Mouse (Mus musculus) heart, postnatal 0 days (tissue): ENCODE data around the gene Gpr107. TPM values are rescaled to one million over a fixed set of nuclear protein-coding genes. Genes with fewer than 3 reads are reported as not detected.

Source experiments
- ATAC-seq: fragments of 200-750 bp; cut with Nextera tagmentation; 2 replicates; pipeline ENCODE4 v1.8.0; 2017; ENCODE audit warnings: low read depth, moderate number of reproducible peaks, moderate library complexity; ENCODE audit not compliant: insufficient read depth
- DNase-seq: peaks from one replicate; pipeline ENCODE4 v3.0.0-alpha.2; 2016; ENCODE audit warnings: low spot score
- H3K27ac ChIP-seq: fragments of 300-500 bp; sonication (generic); 2 replicates; pipeline ENCODE4 v1.5.1; 2014; ENCODE audit warnings: low read depth, mild to moderate bottlenecking
- H3K27me3 ChIP-seq: fragments of 300-500 bp; sonication (generic); 2 replicates; pipeline ENCODE4 v1.6.1; 2014; ENCODE audit warnings: low read length, mixed read lengths; ENCODE audit not compliant: control insufficient read depth, insufficient read depth
- H3K36me3 ChIP-seq: fragments of 300-500 bp; sonication (generic); replicated peaks from 2 replicates; pipeline ENCODE4 v1.6.1; 2014; ENCODE audit warnings: low read length, mixed read lengths; ENCODE audit not compliant: control insufficient read depth, insufficient read depth
- H3K4me1 ChIP-seq: fragments of 300-500 bp; sonication (generic); 2 replicates; pipeline ENCODE4 v1.6.1; 2014; ENCODE audit warnings: antibody characterized with exemption; ENCODE audit not compliant: control insufficient read depth, insufficient read depth
- H3K4me2 ChIP-seq: fragments of 300-500 bp; sonication (generic); 2 replicates; pipeline ENCODE4 v1.6.1; 2014; ENCODE audit warnings: low read depth, mild to moderate bottlenecking, low read length, moderate library complexity
- H3K4me3 ChIP-seq: fragments of 300-500 bp; sonication (generic); 2 replicates; pipeline ENCODE4 v1.5.1; 2014; ENCODE audit warnings: low read depth, low read length
- H3K9ac ChIP-seq: fragments of 300-500 bp; sonication (generic); replicated peaks from 2 replicates; pipeline ENCODE4 v1.6.1; 2014; ENCODE audit warnings: low read depth, low read length, mixed read lengths
- H3K9me3 ChIP-seq: fragments of 300-500 bp; sonication (generic); replicated peaks from 2 replicates; pipeline ENCODE4 v1.6.1; 2016; ENCODE audit warnings: low read length; ENCODE audit not compliant: control insufficient read depth
- CTCF ChIP-seq: IDR thresholded peaks from 2 replicates; pipeline ENCODE4 v1.5.1; 2016; ENCODE audit warnings: antibody characterized with exemption, control low read depth, low read depth
- EP300 ChIP-seq: IDR thresholded peaks from 2 replicates; pipeline ENCODE4 v1.6.1; 2016; ENCODE audit warnings: antibody characterized with exemption, low read depth
- WGBS: fragments of 180-500 bp; shearing (Covaris S2); extraction: QIAGEN DNeasy Blood & Tissue Kit; methylation state at CpG from one replicate; pipeline ENCODE4 v1.1.7; 2014; 5-methylcytosine and 5-hydroxymethylcytosine counted together
- polyA plus RNA-seq: library from polyadenylated mRNA; unstranded; fragments of >200 nt; fragmentation: Nextera tagmentation; extraction: Ambion mirVana; gene quantifications from 2 replicates; pipeline ENCODE4 v1.2.1, GENCODE M21; 2015
- total RNA-seq: library from RNA; depleted of rRNA; stranded (reverse); fragments of >200 nt; gene quantifications from 2 replicates; pipeline ENCODE4 v1.2.3, GENCODE M21; 2014; ENCODE audit warnings: low replicate concordance

Gene Gpr107
- total and polyA plus RNA-seq, 2 experiments from 2014 or later: 20.3 to 69.4 TPM

DNA sequence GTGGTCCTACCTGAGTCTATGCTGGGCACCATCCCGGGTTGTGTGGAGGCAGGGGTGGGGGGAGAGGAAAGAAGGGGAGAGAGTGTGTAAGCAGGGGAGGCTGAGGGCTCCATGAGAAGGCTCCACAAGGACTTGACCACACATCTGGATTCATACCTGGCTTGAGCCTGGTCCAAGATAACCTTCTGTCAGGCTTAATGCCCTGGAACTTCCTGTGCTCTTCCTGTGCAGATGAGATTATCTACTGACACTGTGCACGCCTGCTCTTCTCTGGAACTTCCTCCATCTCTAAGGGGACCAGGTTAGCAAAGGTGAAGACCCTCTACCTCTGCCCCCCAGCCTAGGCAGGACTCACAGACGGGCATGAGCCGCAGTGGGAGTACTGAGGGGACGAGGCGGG lies 96.7 kb downstream of the Gpr107 start:
- 84% methylated on average over 6 of the region's 6 CpGs for WGBS
- DNase-seq: no peak
- peaks cover 27% of the 10 kb centered on the region for H3K4me1 ChIP-seq

DNA sequence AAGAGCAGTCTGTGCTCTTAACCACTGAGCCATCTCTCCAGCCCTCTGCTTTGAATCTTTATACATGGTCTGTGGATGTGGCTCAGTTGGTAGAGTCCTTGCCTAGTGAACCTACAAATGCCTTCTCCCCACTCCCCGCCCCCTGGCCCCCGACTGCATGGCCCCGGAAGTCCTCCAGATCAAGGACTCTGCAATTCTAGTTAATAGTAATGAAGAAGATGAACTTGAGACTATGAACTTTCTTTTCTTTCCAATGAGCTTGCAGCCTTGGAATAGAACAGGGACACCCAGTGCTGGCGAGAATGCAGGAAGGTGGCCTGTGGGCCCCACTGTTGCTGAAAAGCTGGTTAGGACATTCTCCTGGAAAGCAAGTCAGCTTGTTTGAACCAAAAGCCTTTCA lies 100.1 kb downstream of the Gpr107 start:
- no peak overlapping the region for H3K4me2 ChIP-seq
- ATAC-seq (no peak), DNase-seq (no peak)
- no peaks in the 10 kb centered on the region for H3K36me3 ChIP-seq
- no peaks in the 10 kb centered on the region for H3K9me3 ChIP-seq
- 90% methylated on average over 4 of the region's 4 CpGs for WGBS
- H3K27me3 ChIP-seq: no peaks in the 10 kb centered on the region
- no peak overlapping the region for H3K27ac ChIP-seq
- no peak overlapping the region for H3K9ac ChIP-seq
- peaks cover 38% of the 10 kb centered on the region for H3K4me1 ChIP-seq
- TF ChIP-seq EP300 (no peak), CTCF (no peak)
- no peak overlapping the region for H3K4me3 ChIP-seq

More for the DNA sequence above, 96.7 kb downstream of the Gpr107 start:
- Histone ChIP-seq H3K4me3 (no peak overlapping the region), H3K36me3 (no peaks in the 10 kb centered on the region), H3K27ac (no peak overlapping the region), H3K9me3 (no peaks in the 10 kb centered on the region), H3K4me2 (no peak overlapping the region), H3K9ac (no peak overlapping the region), H3K27me3 (no peaks in the 10 kb centered on the region)
- no peak for ATAC-seq
- TF ChIP-seq EP300: no peak
- no peak for TF ChIP-seq CTCF

DNA sequence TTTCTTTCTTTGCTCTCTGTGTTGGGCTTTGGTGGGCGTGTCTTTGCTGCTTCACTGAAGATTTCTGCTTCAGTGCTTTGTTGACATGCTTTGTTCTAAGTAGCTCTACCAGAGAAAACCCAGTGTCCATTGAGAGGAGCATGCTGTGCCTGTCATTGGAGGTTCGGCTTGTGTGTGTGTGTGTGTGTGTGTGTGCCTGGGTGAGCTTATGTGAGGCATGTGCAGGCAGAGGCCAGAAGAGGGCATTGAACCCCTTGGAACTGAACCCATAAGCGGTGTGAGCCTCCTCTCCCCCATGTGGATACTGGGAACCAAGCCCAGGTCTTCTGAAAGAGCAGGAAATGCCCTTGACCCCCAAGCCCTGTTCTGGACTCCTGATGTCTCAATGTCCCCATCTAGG lies 101.3 kb downstream of the Gpr107 start:
- no peak overlapping the region for H3K4me2 ChIP-seq
- 75% methylated on average over 3 of the region's 3 CpGs for WGBS
- no peak overlapping the region for H3K4me3 ChIP-seq
- no peaks in the 10 kb centered on the region for H3K36me3 ChIP-seq
- no peak for TF ChIP-seq EP300
- no peak for TF ChIP-seq CTCF
- H3K9ac ChIP-seq: no peak overlapping the region
- no peak for DNase-seq
- 0 out of 2 replicates have a peak overlapping the region, but pooled peaks have one; percentile 7 for H3K27ac ChIP-seq
- H3K4me1 ChIP-seq: peaks cover 43% of the 10 kb centered on the region
- ATAC-seq: no peak
- H3K9me3 ChIP-seq: no peaks in the 10 kb centered on the region
- H3K27me3 ChIP-seq: no peaks in the 10 kb centered on the region

DNA sequence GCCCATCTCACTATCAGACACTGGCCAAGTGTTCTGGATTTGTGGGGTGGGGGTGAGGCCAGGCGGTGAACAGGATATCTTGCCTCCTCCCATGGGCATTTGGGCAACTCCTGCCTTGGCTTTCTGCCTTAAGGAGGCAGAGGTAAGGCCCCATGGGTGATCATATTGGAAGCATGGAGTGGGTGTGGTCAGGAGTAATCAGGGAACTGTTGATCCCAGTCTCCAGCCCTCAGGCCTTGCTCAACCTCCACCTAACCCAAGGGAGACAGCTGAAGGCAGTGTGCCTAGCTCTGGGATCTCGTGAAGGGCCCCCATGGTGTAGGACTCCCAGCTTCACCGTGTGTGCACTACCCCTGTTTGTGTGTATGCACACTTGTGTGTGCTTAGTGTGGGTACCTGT lies 102.7 kb downstream of the Gpr107 start:
- TF ChIP-seq CTCF: no peak
- WGBS: 83% methylated on average over 3 of the region's 3 CpGs
- no peaks in the 10 kb centered on the region for H3K27me3 ChIP-seq
- H3K9me3 ChIP-seq: no peaks in the 10 kb centered on the region
- H3K4me3 ChIP-seq: no peak overlapping the region
- no peak for DNase-seq
- no peak overlapping the region for H3K9ac ChIP-seq
- H3K4me1 ChIP-seq: peaks cover 51% of the 10 kb centered on the region
- no peaks in the 10 kb centered on the region for H3K36me3 ChIP-seq
- ATAC-seq: no peak
- H3K4me2 ChIP-seq: no peak overlapping the region
- peak overlapping the region; percentile 93 for H3K27ac ChIP-seq

DNA sequence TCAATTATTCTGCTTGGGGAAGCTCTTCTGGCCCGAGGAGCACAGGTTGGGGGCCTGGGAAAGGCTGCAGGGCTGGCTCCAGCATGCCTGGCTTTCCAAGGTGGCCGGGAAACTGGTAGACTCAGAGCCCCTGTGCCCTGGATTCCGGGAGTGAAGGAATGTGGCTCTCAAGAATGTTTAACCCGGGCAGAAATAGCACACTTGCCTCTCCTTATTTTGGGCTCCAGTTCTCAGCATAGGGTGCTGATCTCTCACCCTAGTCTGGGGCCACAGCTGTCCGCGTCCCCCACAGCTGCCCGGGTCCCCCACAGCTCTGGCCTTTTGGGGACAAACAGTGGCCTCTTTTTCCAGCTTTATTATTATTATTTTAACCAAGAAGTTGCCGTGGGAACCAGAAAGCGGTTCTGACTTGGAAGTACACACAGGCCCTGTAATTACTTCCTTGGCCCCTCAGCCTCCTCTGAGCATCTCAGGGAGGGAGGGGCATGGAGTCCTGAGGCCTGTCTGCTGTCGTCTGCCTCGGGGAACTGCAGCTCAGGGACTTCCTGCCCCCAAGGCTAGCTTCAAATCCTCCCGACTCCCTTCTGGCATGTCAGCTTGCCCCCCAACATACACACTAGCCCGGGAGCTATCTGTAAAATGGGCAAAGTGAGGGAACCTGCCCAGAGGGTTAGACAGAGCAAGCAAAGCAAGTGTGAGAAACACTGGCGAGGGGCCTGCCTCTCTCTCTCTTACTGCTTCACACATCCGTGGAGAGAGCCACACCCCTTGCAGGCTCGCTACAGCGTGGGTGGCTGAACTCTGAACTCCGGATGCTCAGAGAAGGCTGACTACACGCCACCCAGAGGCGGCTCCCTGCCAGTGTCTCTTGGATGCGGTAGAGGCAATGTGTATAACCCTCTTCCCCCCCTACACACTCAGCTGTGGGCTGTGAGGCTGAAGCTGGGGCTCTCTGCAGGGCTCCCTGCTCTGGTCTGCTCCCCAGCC lies 104.1 kb downstream of the Gpr107 start:
- 15% methylated on average over 21 of the region's 21 CpGs for WGBS
- Histone ChIP-seq H3K27ac (peak overlapping the region; percentile 93), H3K36me3 (no peaks in the 10 kb centered on the region), H3K4me1 (peaks cover 58% of the 10 kb centered on the region), H3K4me3 (no peak overlapping the region), H3K4me2 (peak overlapping the region; percentile 51), H3K27me3 (no peaks in the 10 kb centered on the region), H3K9ac (peak overlapping the region; percentile 39; the same call in 1 of the 2 replicates), H3K9me3 (no peaks in the 10 kb centered on the region)
- DNase-seq: peak; percentile 78
- TF ChIP-seq EP300 (no peak), CTCF (peak; percentile 49)
- peak; percentile 60 for ATAC-seq

DNA sequence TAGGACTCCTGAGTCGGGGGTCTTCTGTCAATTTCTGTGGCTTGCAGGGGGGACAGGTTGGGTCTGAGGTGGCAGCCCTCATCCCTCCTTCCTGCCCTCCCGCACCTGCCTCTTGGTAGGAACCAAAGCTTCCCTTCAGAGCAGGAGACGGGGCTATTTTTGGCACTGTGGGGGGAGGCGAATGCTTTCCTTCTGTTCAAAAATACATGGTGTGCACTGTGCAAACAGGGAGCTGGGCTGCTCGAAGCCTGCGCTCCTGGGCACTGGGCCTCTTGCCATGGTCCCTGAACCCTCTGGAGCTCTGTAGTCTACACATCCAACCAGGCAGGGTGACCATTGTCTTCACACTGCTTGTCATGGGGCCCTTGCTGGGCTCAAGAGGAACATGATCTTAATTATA lies 105.0 kb downstream of the Gpr107 start:
- ATAC-seq (peak; percentile 32; the same call in 1 of the 2 replicates), DNase-seq (no peak)
- H3K4me2 ChIP-seq: peak overlapping the region; percentile 51
- WGBS: 25% methylated on average over 6 of the region's 6 CpGs
- no peaks in the 10 kb centered on the region for H3K36me3 ChIP-seq
- 0 out of 2 replicates have a peak overlapping the region, but pooled peaks have one; percentile 20 for H3K9ac ChIP-seq
- no peaks in the 10 kb centered on the region for H3K9me3 ChIP-seq
- H3K4me1 ChIP-seq: peaks cover 59% of the 10 kb centered on the region
- H3K27me3 ChIP-seq: no peaks in the 10 kb centered on the region
- peak overlapping the region; percentile 93 for H3K27ac ChIP-seq
- TF ChIP-seq EP300 (no peak), CTCF (no peak)
- H3K4me3 ChIP-seq: no peak overlapping the region
